Mouse (Mus musculus) G1E-ER4 (cell line): Measurements from ENCODE around the gene Stx6. TPM values are rescaled to one million over a fixed set of nuclear protein-coding genes. Genes with fewer than 3 reads are reported as not detected.
A peak's percentile ranks its signal among the peaks of the same experiment; 100 is the strongest.

ENCODE experiments used
- GATA1 ChIP-seq: IDR thresholded peaks from one replicate; pipeline ENCODE4 v1.8.0; 2012; ENCODE audit warnings: low read length, inconsistent platforms
- polyA plus RNA-seq: library from polyadenylated mRNA; stranded (reverse); fragments of >175 nt; gene quantifications from 2 replicates; pipeline ENCODE4 v1.2.3, GENCODE M21; 2012

Gene Stx6
- 120 and 138 TPM in 2 replicates for polyA plus RNA-seq

DNA sequence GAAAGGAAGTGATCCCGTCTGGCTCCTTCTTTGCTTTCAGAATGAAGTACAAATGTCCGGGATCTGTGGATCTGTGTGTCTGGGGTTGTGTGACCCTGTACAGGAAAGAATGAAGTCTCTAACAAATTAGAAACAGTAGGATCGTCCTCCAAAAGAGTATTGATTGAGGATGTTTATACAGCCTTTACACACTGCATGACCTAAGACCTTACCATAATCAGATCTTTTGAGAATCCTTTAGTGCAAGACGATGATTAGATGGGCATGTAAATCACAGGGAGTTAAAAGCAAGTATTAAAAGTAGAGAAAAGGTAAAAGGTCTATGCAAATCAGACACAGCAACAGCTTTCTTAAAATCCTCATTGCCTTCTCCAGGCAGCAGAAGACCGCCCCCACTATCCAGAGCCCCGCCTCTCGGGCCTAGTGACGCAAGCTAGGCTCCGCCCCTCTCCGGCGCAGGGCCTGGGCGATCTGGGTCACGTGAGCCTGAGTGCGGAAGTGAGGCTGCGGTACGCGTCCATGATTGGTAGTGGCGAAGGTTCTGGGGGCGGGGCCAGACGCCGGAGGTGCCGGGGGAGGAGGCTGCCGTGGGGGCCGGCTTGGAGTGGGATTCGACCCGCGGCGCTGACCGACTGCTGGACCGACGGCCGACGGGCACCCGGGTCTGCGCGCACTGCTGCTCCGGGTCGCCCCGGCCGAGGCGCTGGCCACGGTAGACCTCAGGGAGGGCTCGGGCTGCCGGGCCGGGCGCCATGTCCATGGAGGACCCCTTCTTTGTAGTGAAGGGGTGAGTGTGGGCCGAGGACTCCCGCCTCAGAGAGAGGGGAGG, at the start of gene Stx6:
Stx6 (plus strand) TSS at position 575 of the 829 bp plus-strand sequence.
- TF ChIP-seq GATA1: no peak

DNA sequence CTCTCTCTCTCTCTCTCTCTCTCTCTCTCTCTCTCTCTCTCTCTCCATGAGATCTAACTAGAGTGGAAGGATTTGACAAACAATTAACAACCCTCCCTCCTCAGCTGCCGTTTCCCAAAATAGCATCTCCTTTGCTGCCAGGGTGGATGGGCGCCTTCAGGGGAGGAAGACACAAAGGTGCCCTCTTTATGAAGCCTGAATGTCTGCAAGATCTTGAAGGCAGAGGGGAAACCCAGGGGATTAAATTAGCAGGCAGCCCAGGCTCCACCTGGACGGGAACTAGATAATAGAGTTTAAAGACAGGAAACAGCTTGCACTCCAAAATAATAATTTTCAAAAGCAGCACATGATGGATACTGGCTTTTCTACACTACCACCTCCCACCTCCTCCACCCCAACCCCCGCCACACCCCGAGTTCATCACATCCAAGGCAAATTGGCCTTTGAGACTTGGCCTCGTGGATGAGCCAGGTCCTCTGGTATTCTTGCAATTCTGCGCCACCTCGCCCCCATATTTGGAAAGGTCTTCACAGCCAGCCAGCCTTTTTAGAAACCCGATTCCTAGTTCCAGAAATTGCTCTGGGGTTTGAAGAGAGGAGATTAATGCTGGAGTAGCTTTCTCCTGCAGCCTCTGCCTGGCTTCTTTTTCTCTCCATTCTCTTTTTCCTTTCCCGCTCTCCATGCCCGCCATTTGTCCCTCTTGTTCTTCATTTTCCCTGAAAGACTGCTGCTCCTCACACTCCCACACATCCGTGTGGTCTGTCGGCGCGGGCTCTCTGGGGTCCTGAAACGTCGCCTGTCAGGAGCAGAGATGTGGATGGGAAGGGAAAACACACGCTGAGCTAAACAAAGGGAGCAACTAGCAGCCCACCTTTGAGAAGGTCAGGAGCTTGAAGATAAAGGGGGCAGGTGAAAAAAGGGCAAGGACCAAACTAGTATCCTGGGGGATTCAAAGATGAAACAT, 48.8 kb upstream of the Stx6 start:
- TF ChIP-seq GATA1: no peak

DNA sequence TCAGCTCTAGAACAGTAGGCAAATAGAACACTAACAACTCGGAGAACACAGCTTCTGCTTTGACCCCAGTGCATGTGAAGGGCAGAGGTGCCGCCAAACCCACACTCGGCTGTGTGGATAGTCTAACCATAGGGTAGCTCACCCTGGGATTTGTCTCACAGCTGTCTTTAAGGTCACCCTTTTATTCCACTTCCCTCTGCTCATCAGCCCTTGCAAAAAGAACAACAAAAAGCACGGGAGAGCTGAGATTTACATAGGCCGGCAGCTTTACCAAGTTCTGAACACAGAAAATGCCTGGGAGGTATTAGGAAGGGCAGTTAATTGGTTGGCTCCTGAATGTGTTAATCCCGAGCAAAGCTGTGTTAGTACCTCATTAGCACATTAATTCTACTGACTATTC, 47.0 kb upstream of the Stx6 start:
- no peak for TF ChIP-seq GATA1

DNA sequence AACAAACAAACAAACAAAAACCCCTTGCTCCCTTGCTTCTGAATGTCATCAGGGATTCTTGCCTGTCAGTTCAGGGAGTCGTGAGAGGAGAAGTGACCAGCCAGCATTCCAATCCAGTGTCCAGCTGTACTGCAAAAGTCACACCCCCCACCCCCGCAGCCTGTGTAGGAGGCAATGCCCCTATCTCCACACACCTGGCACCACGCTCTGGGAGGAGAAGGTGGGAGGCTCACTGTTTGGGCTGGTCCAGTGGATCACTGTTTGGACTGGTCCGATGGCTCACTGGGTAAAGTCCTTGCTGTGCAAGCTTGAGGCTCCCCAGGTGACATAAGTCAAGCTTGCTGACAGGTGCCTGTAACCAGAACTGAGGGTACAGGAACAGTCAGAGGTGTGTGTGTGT, 46.4 kb upstream of the Stx6 start:
- TF ChIP-seq GATA1: no peak

DNA sequence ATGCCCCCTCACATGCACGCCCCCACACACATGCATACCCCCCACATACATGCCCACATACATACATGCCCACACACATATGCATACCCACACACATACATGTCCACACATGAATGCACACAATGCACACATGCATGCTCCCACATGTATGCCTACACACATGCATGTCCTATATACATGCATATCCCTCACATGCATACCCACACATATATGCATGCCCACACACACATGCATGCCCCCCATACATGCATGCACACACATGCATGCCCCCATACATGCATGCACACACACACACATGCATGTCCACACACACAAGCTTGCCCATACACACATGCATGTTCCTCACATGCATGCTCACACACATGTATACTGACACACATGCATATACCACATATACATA, 45.6 kb upstream of the Stx6 start:
- no peak for TF ChIP-seq GATA1

DNA sequence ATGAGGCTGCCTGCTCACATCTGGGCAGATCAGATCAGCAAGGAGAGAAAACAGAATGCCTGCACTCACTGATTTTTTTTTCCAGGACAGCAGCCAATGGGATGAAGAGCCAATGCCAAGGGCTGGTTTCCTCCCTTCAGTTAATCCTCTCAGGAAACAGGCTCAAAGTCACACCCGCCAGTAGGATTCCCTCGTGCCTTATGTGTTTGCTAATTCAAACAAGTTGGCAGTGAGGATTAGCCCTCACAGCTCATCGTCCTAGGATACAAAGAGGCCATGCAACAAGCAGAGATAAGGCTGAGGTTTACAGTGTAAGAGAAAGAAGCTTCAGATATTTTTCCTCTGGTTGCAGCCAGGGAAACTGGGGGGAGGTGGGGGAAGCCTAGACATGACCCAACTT, 44.6 kb upstream of the Stx6 start:
- no peak for TF ChIP-seq GATA1

DNA sequence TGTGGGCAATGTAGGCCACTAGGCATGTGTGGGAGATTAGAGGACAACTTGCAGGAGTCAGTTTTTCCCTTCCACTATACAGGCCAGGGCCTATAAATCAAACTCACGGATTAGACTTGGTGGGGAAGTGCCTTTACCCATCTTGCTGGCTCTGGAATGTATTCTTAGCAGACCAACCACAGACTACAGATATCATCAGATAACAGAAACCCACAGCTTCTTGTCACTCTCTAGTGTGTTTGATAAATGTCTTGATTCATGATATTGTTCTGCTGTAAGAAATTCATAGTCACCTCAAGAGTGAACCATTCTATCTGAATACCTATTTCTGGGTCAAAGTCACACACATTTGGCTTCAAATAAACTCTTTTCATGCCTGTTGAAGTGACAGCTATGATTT, 38.8 kb upstream of the Stx6 start:
- TF ChIP-seq GATA1: peak; percentile 57

DNA sequence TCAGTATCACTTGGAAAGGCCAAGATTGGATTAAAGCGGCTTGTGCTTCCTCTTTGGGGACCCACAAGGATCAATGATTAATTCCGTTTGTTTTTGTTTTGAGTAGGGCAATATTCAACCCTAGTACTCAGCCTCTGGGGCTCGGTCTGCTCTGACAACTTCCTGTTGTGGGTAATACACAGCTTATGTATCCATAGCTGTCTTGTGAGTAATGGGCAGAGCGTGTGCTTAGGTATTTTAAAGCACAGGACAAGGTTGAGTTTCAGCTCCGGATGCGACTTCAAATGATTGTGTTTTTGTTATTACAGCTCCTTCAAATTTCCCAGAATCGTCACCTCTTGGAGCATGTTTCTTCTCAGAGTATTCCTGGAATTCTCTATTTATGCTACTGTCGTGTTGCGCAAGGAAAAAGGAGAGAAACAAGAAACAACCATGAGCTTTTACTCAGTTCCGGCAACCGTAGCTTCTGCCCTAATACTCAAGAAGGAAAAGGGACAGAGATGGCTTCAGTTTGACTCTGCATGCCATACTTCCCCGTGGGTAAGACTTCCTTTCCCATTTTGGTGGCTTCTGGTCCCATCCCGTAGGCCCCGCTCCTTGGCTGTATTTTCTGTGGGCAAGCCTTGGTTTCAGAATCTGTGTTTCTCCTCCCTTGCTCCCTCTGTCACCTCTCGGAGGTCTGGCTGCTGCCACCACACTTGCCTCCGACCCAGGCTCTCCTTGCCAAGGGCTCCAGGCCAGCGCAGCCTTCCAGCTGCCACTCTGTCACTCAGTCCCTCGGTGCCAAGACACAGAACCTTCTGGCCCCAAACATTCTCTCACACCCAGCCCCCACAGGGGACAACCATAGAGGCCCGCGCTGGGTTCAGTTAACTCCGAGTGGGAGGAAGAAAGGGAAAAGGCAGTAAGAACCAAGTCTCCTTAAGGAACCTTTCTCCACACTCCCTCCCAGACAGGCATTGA, 36.3 kb upstream of the Stx6 start:
- no peak for TF ChIP-seq GATA1

DNA sequence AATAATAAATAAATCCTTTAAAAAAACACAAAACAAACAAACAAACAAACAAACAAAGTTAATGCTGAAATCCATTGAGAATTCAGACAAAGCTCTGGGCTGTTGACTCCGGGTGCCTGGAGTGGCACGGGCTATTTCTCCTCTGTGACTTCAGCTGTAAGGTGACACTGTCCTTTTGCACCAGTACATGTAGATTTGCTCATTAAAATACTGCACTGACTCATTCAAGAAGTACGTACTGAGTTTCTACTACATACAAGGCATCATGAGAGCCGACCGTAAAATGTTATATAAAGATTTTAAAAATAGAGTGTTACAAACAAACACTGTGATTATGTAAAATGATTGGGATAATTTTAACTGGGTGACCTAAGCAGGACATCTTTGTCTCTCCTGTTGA, 34.1 kb upstream of the Stx6 start:
- no peak for TF ChIP-seq GATA1

DNA sequence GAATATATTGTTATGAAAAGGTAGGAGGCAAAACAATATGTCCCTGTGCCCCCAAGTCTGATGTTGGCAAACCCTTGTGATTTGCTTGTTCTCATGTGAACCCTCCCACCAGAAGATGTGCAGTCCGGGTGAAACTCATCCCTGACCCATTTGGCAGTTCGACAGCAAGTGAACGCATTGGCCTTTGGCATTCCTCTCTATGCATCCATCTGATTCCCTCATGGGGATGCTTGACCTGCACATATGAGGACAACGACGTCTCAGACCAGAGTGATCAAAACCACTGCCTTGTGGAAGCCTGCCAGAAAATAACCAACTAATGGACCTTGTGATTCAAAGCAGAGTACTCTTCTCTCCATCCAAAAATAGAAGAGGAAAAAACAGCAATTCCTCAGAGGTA, 31.8 kb upstream of the Stx6 start:
- no peak for TF ChIP-seq GATA1

DNA sequence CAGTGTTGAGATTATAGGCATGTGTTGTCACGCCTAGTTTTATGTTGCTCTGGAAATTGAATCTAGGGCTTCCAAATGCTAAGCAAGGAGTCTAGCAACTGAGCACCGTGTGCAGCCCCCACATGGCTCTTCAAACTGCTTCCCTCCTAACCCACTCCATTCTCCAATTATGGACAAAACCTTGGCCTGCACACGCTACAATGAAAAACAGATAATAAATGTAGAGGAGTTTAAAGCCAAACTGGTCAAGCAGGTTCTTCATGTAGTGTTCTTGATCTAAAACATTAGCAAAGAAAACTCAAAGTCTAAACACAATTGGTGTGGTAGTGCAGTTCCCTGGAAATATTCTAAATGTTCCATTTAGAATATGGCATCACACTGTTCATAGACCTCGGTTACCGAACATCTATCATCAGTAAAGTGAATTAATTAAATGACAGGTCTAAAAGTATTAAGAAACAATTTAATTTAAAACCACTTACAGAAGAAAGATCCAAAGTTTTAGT, 31.0 kb upstream of the Stx6 start:
- TF ChIP-seq GATA1: no peak

DNA sequence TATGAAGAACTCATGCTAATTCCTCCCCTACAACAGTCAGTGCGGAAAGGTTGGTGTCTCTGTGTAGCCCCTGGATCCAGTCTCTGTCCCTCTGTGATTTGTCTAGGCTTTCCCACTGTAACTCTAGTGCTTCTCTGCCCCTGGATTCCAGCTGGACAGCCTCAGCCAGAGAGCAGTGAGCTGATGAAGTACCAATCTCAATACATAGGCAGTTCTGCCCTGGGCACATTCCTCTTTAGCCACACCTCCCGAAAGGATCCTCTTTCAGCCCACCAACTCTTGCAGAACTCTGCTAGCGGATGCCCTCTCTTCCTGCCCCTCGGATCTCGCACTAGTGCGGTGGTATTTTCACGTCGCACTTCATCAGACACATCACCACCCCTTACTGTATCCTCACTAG, 23.6 kb upstream of the Stx6 start:
- TF ChIP-seq GATA1: no peak

DNA sequence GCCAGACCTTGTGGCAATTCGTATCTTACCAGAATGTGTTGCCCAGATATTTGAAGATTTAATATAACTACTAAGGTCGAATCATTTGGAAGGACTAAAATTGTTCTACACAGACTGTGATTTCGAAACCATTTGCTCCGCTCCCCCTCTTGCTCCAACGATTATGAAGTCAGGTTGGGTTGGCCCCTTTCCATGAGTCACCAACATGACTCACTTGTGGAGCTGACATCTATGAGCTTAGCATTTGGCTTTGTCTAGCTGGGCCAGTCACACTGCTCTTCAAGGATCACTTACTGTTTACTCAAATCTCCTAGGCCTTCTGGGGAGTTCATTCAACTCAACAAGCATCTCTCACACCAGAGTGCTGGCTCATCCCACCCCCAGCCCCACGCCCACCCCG, 19.7 kb upstream of the Stx6 start:
- no peak for TF ChIP-seq GATA1

DNA sequence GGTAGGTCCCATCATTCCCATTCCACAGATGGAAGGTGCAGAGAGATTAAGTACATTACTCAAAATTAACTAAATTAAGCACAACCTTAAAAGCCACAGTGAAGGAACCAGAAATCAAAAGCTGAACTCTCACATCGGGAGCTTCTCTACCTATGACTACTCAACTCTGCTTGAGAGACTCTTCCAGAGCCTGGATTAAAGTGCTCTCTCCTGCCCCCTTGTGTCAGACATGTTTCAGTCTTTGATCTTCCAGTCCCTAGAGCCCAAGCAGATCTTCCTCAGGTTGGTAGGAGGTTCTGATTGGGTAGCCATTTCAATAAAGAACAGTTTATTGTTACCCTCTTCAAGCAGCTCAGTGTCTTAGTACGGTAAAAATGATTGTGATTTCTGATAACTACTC, 18.4 kb upstream of the Stx6 start:
- TF ChIP-seq GATA1: no peak

DNA sequence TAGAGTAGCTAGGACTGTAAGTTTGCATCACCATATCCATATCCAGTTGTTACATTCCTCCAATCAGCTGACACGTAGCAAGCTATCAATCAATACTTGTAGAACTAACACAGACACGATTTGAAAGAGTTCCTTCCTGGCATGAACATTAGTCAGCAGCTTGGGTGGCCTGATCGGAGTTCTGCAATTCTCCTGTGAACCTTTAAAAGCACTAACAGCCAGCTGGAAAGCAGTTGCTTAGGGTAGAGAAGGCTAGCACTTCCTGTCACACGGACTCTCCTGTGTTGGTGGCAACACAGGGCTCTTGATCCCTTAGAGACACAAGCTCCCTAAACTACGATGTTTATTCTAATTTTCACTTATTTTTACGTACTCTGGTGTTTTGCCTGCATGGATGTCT, 12.9 kb upstream of the Stx6 start:
- TF ChIP-seq GATA1: no peak
